Mouse (Mus musculus): Measurements from ENCODE around the gene Fam71e2. TPM values are rescaled to one million over a fixed set of nuclear protein-coding genes. Genes with fewer than 3 reads are reported as not detected.

The Fam71e2 gene
- polyA plus RNA-seq (2017; shearing (Covaris generic)), result not detected

DNA sequence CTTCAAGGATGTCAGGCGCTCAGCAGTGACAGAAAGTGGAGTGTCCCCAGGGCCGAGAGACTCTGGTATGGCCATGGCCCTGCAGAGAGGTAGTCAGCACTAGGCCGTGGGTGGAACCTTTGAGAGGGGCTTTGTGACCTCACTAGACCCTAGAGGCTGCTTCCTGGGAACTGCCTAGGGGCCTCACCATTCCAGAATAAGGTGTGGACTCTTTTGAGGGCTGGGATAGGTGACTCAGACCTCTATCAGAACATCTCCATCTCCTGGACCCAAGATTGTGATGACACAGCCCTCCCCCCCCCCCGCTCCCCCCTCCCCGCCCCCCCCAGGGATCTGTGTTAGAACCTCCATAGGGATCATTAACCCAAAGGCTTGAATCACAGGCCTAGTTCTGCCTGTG lies at the start of gene Fam71e2:
TSS of gene Fam71e2 (minus strand) at position 101 of the 400 bp plus-strand sequence.

DNA sequence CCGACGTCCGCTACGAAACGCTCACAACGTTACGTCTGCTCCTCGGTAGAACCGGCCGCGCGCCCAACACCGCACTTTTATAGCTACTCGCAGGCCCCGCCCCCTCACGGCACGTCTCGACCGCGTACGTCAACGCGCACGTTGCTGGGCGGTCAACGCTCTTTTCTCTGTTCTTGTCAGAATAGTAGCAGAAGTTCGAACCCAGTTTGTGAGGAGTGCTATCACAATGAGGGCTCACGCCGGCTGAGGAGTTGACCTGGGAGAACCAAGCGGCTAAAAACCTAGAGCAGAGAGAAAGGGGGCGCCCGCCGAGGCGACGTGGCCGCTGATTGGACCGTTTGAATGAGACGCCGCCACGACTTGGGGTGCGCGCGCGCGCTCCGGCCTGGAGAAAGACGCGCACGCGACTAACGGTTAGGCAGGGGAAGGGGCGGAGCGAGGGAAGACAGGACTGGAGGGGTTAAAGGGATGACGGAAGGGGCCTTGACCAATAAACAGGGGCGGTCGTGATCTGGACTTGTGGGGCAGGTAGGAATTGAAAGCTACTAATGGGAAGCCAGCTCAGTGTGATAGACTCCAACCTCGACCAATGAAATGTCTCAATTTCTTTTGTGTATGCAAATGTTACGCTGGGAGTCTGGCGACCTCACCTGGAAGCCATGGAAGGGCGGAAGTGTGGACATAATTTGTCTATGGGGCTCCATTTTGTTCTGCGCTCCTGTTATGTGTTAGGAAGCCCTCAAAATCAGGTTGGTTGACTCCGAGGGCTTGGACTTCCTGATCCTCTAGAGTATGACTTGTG lies 41.4 kb upstream of the Fam71e2 start, which contains the start of gene Ube2s:
TSS of gene Ube2s (minus strand) at position 288 of the 802 bp plus-strand sequence.

DNA sequence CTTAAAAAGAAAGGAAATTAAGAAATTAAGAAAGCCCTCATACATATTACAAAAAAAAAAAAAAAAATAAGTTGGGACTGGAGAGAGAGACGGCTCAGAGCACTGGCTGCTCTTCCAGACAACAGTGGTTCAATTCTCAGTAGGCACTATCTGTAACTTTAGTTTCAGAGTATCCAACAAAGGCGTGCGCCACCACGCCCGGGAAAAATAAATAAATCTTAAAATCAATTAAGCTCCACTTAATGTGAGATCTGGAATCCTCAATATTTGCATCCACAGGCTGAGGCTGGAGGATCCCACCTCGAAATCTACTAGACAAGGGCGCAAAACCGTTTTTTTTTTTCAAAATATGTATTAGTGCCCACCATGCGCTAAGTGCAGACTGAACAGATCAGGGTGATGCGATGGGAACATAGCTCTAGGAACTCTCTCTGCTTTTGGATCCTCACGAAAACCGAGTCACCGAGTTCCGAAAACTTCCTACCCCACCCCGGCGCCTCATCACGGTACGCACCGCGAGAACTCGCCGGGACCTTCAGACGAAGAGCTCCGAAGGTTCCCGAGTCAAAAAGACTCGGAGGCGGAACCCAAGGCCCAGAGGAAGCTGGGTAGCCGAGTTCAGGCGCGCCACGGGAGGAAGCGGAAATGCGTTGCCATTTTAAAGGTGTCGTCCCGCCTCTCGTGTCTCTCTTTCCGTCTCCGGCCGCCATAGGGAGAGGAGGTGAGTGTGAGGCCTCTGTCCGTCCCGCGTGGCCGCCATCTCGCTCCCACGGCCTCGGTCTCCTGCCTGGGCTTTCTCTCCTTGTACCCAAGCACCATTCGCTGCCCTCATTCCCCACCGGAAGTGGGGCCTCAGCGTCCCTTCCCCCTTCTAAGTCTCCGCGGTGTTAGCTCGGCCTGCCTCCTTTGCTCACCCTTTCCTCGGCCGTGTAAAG lies 21.4 kb upstream of the Fam71e2 start, which contains the start of gene Rpl28:
TSS of gene Rpl28 (plus strand) at position 597 of the 935 bp plus-strand sequence.

DNA sequence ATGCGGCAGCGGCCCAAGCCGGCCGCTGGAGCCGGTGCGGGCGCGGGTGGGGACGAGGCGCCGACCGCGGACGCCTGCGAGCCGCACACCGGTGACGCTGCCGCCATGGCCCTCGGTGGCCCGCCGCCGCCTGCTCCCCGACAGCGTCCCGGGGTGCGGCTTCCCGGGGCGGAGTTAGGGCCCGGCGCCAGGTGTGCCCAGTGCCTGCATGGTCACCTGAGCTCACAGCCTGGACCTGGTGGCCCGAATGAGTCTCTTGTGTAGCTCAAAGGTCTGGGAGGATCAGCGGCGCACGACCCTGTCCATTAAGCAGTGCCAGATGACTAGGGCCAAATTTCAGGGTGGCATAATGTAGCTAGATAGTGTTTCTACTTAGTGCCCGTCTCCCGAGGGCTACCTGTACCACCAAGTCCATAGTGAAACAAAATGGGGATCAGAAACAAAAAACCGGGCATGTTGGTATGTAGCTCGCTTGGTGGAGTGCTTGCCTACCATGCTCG lies 18.4 kb upstream of the Fam71e2 start, which contains the start of gene Tmem238:
TSS of gene Tmem238 (minus strand) at position 221 of the 500 bp plus-strand sequence.

DNA sequence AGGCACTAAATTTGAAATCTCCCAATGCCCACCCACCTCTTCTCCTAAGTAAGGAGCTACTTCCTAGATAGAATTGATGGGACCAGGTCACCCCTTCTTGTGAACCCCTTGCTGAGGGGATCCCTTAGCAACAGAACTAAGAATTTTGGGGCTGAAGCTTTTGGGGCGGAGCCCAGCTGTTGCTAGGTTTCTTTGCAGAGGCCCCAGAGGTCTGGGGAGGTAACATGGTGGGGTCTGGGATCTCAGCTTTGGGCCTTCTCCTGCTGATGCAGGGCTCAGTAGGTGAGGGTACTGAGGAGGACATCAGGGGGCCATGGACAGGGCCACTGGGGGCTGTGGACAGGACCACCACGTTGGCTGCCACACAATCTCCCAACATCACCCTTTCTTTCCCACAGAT lies 11.7 kb upstream of the Fam71e2 start, which contains the start of the genes Il11 and Tmem190:
TSS of gene Il11 (minus strand) at position 101 of the 400 bp plus-strand sequence.
TSS of gene Tmem190 (plus strand) at position 179 of the 400 bp plus-strand sequence.

DNA sequence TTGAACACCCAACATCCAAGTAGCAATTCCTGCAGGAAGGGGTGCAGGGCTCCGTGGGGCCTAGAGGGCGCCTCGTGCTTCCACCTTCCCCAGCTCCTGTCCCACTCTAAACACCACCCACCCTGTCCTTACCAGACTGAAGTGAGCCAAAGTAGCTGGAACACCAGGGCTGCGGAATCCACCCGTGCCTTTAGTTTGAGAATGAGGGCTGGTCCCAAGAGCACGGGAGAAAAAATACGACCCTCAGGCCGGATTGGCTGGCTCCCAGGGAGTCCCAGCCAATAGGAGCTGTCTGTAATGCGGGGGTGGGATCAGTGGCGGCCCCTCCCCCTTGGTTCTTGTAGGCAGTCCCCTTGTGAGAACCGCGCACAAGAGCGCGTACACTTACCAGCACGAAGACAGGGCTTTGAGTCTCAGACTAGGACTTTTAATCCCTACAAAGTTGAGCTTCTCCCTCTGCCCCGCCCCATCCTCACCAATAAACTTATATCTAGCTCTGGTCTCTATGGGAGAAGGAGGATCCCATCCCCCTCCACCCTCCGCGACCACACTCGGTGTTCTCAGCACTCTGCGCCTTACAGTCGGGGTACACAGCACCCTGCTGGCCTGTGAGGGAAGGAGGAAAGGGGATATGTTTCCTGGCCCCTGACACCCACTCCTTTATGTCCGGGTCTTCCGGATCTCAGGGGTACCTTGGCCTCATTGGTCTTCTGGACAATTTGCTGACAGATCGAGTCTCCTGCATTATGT lies 18.1 kb downstream of the Fam71e2 start, which contains the start of gene Cox6b2:
TSS of gene Cox6b2 (minus strand) at position 274 of the 750 bp plus-strand sequence.

DNA sequence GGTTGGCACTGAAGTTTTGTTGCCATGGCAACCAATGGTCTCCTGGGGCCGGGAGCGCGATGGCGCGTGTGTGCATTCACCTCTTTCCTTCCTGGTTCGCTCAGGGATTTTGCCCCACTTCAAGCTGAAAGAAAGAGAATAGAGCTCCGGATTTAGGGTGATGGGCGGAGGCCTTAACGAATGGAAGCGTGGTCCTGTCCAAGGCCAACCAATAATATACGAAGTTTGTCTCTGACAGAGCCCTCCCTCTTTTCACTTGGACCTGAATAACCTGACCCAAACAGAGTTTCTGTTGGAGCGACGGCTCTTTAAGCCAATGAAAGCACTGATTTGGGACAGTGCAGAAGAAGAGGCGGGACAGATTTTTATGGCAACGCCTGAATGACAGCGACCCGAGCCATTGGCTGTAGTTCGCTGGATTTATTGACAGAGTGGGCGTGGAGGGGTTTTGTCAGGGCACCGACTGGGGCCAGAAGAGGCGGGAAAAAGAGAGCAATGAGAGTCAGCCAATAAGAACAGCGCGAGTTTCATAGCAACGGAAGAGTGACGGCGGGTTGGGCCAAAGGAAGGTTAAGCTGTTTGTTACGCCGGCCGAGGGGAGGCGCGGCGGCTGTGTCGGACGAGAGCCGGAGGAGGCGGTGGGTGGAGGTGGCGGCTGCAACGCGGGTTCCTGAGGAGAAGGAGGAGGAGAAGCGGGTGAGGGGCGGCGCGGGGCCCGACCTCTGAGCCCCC lies 31.4 kb downstream of the Fam71e2 start, which contains the start of gene Kmt5c:
TSS of gene Kmt5c (plus strand) at position 572 of the 732 bp plus-strand sequence.

DNA sequence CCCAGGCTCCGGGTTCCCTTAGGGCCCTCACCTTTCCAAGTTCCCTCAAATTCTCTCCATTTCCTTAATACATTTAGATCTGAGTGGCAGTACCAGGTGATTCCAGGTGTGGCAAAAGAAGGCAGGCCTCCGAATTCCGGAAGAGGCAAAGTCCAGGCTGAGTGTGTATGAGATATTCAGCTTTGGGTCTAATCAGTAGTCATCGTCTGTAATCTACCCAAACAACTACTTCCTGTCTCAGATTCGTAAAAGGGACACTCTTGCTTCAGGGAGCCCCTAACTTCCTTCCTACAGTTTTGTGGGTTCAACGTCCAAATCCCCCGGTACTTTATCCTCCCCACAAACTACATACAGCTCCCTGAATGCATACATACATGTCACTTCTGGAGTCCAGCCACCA lies 45.9 kb downstream of the Fam71e2 start, which contains the start of gene Tmem150b:
TSS of gene Tmem150b (minus strand) at position 81 of the 400 bp plus-strand sequence.

Other genes with a start within 250 kb of the Fam71e2 start
- not detected for gene Tnni3, start 247.1 kb downstream of the Fam71e2 start, polyA plus RNA-seq (2017; shearing (Covaris generic))
- gene Dnaaf3, start 238.8 kb downstream of the Fam71e2 start, polyA plus RNA-seq (2017; shearing (Covaris generic)), result not detected
- 1.0 TPM for gene Syt5, start 223.8 kb downstream of the Fam71e2 start, polyA plus RNA-seq (2017; shearing (Covaris generic))
- gene Ptprh, start 167.3 kb downstream of the Fam71e2 start, polyA plus RNA-seq (2017; shearing (Covaris generic)), result not detected
- 11.7 TPM for gene Tmem86b, start 139.9 kb downstream of the Fam71e2 start, polyA plus RNA-seq (2017; shearing (Covaris generic))
- 243 TPM for gene Ppp6r1, start 112.3 kb downstream of the Fam71e2 start, polyA plus RNA-seq (2017; shearing (Covaris generic))
- 62.4 TPM for gene Hspbp1, start 86.2 kb downstream of the Fam71e2 start, polyA plus RNA-seq (2017; shearing (Covaris generic))
- not detected for gene Brsk1, start 80.7 kb downstream of the Fam71e2 start, polyA plus RNA-seq (2017; shearing (Covaris generic))
- not detected for gene Tmem150b, start 46.1 kb downstream of the Fam71e2 start, polyA plus RNA-seq (2017; shearing (Covaris generic))
- gene Kmt5c, start 31.2 kb downstream of the Fam71e2 start, polyA plus RNA-seq (2017; shearing (Covaris generic)), result 29.2 TPM
- gene Cox6b2, start 18.2 kb downstream of the Fam71e2 start, polyA plus RNA-seq (2017; shearing (Covaris generic)), result not detected
- 0.67 TPM for gene Il11, start 11.6 kb upstream of the Fam71e2 start, polyA plus RNA-seq (2017; shearing (Covaris generic))
- gene Tmem190, start 11.6 kb upstream of the Fam71e2 start, polyA plus RNA-seq (2017; shearing (Covaris generic)), result not detected
- 8.3 TPM for gene Tmem238, start 18.4 kb upstream of the Fam71e2 start, polyA plus RNA-seq (2017; shearing (Covaris generic))
- gene Rpl28, start 21.6 kb upstream of the Fam71e2 start, polyA plus RNA-seq (2017; shearing (Covaris generic)), result 215 TPM
- gene Ube2s, start 41.3 kb upstream of the Fam71e2 start, polyA plus RNA-seq (2017; shearing (Covaris generic)), result 275 TPM
- gene Shisa7, start 73.4 kb upstream of the Fam71e2 start, polyA plus RNA-seq (2017; shearing (Covaris generic)), result not detected
- 6.2 TPM for gene Isoc2b, start 99.0 kb upstream of the Fam71e2 start, polyA plus RNA-seq (2017; shearing (Covaris generic))
- gene Isoc2a, start 105.9 kb upstream of the Fam71e2 start, polyA plus RNA-seq (2017; shearing (Covaris generic)), result 0.33 TPM
- not detected for gene Gm36210, start 135.2 kb upstream of the Fam71e2 start, polyA plus RNA-seq (2017; shearing (Covaris generic))
- 2.3 TPM for gene Zfp628, start 143.9 kb upstream of the Fam71e2 start, polyA plus RNA-seq (2017; shearing (Covaris generic))
- not detected for gene Nat14, start 150.7 kb upstream of the Fam71e2 start, polyA plus RNA-seq (2017; shearing (Covaris generic))
- gene Ssc5d, start 154.5 kb upstream of the Fam71e2 start, polyA plus RNA-seq (2017; shearing (Covaris generic)), result not detected
- gene Sbk2, start 193.1 kb upstream of the Fam71e2 start, polyA plus RNA-seq (2017; shearing (Covaris generic)), result not detected
- gene Sbk3, start 199.9 kb upstream of the Fam71e2 start, polyA plus RNA-seq (2017; shearing (Covaris generic)), result not detected
- 20.4 TPM for gene Zfp579, start 224.9 kb upstream of the Fam71e2 start, polyA plus RNA-seq (2017; shearing (Covaris generic))
- 17.9 TPM for gene Zfp524, start 243.1 kb upstream of the Fam71e2 start, polyA plus RNA-seq (2017; shearing (Covaris generic))
- 48.5 TPM for gene Fiz1, start 243.4 kb upstream of the Fam71e2 start, polyA plus RNA-seq (2017; shearing (Covaris generic))
- 5.2 TPM for gene Gm44973, start 244.2 kb upstream of the Fam71e2 start, polyA plus RNA-seq (2017; shearing (Covaris generic))
- gene Zfp865, start 249.1 kb upstream of the Fam71e2 start, polyA plus RNA-seq (2017; shearing (Covaris generic)), result 6.4 TPM
- not detected for gene Ccdc106, start 249.3 kb upstream of the Fam71e2 start, polyA plus RNA-seq (2017; shearing (Covaris generic))

All from effector memory CD4-positive, alpha-beta T cell, adult 7 months (primary cell).